Mouse (Mus musculus) lung, postnatal 10 days (tissue): ENCODE results near the gene Wdr66.
"Not testable (repeated sequence)": the region's sequence is repeated elsewhere in the genome, so short reads cannot be mapped to it uniquely, and the experiment has no call there.

Experiments
- DNase-seq: peaks from one replicate; pipeline ENCODE4 v3.0.0; 2021

Gene Wdr66

GRCm38 (mm10) chr5:123251834-123252233 is at the start of gene Wdr66:
Wdr66 (plus strand) TSS chr5:123252102.
- peak; percentile 95 for DNase-seq

DNA sequence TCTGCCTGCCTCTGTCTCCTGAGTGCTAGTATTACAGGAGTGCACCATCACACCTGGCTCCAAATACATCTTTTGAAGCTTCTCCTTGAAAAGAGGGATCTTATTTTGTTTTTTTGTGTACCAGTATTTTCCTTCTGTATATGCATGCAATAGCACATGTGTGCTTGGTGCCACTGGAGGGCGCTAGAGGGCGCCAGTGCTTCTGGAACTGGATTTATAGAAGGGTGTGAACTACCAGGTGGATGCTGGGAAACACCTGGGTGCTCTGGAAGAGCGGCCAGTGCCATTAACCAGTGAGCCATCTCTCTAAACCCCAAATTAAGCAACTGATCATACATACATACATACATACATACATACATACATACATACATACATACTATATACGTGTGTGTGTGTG is 49.1 kb upstream of the Wdr66 start:
- DNase-seq, result not testable (repeated sequence)

DNA sequence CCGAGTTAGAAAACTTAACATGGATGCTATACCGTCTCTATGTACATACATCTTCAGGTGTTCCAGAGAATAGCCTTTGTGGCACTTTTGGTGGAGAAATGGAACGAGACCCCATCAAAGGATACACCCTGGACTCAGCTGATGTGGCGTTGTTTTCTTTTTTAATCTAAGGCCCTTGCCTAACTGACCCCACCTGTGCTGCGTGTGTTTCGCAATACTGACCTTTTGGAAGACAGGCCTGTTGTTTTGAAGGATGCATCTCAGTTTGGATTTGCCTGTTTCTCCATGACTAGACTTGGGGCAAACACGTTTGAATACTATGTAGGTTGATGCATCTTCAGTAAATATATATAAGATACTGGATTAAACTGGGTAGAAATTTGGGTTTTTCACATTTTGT is 48.3 kb upstream of the Wdr66 start:
- DNase-seq, result not testable (repeated sequence)

GRCm38 (mm10) chr5:123222346-123223050 is 29.4 kb upstream of the Wdr66 start:
- not testable (repeated sequence) for DNase-seq

GRCm38 (mm10) chr5:123223051-123223410 is 28.9 kb upstream of the Wdr66 start:
- no peak for DNase-seq

DNA sequence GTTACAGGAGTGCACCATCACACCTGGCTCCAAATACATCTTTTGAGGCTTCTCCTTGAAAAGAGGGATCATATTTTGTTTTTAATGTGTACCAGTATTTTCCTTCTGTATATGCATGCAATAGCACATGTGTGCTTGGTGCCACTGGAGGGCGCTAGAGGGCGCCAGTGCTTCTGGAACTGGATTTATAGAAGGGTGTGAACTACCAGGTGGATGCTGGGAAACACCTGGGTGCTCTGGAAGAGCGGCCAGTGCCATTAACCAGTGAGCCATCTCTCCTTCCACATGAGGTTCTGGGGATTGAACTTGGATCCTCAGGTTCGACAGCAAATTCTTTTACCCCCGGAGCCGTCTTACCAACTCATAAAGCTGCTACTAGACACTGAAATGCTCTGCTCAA is 28.0 kb upstream of the Wdr66 start:
- DNase-seq, result not testable (repeated sequence)

DNA sequence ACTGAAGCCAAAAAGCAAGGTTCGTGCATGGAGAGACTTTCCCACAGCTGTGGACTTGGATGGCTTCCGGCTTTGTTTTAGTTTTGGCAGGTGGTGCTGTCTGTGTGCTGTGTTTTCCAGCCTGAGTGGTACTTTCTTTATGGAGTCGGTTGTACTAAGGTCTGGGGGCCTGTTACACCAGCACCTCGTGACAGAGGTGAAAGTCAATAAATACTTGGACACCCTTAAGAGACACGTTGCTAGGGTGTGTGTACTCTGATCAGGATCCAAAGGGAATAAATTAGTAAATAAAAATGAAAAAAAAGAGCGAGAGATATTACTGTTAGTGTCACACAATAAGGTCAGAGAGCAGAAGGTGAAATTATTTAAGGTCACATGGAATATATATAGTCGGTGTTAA is 25.1 kb upstream of the Wdr66 start:
- DNase-seq, result no peak

DNA sequence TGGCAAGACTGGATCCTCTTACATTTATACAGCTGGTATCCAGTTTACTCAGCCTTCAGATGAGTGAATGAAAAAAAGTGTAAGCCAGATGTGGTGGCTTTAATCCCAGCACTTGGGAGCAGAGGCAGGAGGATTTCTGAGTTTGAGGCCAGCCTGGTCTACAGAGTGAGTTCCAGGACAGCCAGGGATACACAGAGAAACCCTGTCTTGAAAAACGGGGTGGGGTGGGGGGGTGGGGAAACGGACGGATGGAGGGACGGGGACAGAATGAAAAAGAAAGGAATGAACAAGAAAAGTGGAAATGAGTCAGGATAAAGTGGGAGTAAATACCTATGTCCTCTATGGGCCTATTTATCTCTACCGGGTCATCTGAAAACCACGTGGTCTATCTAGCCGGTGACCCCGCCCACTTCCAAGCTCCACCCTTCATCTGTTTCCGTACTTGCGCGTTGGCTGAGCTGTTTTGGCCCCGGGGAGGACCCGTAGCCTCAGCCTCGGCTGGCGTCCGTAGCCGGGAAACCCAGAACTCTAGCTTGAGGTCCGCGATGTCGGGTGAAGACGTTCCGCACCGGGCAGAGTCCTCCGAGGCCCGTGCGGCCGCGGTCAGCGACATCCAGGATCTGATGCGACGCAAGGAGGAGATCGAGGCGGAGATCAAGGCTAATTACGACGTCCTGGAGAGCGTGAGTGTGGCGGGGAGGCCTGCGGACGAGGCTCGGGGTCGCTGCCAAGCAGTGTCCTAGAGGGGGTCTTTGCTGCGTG is 24.0 kb upstream of the Wdr66 start:
- DNase-seq, result peak; percentile 98

GRCm38 (mm10) chr5:123228524-123228922 is 23.4 kb upstream of the Wdr66 start:
- no peak for DNase-seq

DNA sequence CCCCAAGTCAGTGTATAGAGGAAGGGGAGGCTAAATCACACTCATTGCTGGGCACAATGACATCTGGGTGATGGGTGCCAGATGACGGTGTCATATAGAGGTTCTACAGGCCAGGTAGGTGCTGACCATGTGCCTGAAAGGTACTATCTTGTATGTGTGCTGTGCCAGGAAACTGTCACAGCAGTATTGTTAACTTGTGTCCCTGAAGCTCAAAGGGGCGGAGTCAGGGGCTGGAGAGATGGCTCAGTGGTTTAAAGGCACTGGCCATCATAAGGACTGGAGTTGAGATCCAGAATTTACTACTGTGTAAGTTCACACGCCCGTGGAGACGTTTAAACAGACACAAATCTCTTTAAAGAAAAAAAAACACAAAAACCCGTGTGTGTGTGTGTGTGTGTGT is 22.6 kb upstream of the Wdr66 start:
- DNase-seq, result no peak

DNA sequence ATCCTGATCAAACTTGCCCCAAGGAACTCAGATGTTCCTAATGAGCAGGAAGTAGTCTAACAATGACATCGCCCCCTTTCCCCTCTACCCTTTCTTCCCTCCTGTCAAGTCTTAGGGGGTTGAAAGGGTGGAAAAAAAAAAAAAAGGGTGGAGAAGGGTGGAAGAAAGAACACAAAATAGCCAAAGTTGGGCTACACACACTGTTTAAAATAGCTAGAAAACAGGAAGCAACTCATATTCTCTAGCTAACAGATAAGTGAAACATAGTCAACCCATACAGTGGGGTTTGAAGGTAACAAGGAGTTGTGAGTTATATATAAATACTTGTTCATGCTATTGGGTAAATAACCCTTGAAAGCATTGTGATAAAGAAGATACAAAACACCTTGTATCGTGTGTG is 19.7 kb upstream of the Wdr66 start:
- no peak for DNase-seq

DNA sequence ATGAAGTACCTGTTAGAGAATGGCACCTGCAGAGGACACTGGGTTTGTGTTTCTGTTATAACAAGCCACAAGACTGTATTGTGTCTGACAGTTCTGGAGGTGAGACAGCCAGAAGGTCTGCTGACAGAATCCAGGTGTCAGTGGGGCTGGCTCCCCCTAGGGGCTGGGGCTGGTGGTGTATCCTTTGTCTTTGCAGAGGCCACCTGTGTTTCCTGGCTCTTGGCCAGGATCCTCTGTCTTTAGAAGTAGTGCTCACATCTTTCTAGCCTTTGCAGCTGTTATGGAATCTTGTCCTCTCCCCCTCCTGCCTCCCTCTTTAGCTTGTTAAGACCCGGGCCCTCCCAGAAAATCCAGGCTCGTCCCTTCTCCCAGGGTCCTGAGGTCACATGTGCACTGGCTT is 16.2 kb upstream of the Wdr66 start:
- DNase-seq, result peak; percentile 58

DNA sequence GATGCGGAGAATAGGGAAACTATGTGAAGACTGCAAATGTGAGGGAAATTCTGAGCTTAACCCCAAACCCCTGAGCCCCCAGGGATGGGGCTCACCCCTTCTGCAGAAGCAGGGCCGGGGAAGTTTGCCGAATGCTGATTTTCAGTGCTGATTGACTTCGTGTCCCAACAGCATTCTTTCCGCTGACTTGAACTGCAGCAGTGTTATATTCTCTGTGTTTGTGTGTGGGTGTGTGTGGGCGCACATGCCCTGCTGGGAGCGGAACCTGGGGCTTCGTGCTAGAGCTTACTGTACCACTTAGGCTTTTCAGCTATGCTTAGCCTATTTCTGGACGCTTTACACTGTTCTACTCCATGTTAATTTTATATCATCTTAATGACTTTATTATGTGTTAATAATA is 15.5 kb upstream of the Wdr66 start:
- no peak for DNase-seq

GRCm38 (mm10) chr5:123239501-123239900 is 12.4 kb upstream of the Wdr66 start:
- peak; percentile 27 for DNase-seq

GRCm38 (mm10) chr5:123245518-123245917 is 6.4 kb upstream of the Wdr66 start:
- peak; percentile 66 for DNase-seq

DNA sequence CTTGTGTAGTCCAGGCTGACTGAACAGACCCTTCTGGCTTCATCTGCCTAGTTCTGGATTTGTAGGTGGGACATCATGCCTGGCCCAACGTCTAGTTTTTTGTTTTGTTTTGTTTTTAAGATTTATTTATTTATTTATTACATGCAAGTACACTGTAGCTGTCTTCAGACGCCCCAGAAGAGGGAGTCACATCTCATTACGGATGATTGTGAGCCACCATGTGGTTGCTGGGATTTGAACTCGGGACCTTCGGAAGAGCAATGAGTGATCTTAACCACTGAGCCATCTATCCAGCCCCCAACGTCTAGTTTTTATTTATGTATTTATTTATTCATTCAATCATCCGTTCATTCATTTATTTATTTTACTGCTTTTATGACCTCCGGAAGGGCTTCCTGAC is 512 bp upstream of the Wdr66 start:
- no peak for DNase-seq

GRCm38 (mm10) chr5:123256841-123257755 is 5.2 kb downstream of the Wdr66 start:
- DNase-seq, result peak; percentile 62

- DNase-seq, result peak; percentile 55
Observed at GRCm38 (mm10) chr5:123258990-123259389, 7.1 kb downstream of the Wdr66 start.

DNA sequence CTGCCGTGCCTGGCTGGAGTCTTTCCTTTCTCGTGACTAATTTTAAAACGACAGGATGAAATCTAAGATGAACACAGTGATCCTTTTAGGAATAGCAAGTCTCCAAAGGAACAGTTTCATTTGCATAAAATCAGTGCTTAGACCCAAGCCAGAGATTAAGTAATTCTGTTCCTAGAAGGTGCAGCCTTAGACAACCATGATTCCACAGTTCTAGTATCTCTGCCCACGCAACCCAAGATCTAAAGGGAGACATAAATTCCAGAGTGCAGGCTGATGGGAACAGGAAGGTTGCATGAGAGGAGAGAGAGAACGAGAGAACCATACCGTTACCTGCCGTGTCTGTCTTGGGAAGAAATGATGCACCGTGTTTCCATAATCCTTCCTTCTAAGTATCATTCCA is 8.8 kb downstream of the Wdr66 start:
- no peak for DNase-seq

- DNase-seq, result peak; percentile 21
Observed at GRCm38 (mm10) chr5:123266909-123267308, 15.0 kb downstream of the Wdr66 start.

DNA sequence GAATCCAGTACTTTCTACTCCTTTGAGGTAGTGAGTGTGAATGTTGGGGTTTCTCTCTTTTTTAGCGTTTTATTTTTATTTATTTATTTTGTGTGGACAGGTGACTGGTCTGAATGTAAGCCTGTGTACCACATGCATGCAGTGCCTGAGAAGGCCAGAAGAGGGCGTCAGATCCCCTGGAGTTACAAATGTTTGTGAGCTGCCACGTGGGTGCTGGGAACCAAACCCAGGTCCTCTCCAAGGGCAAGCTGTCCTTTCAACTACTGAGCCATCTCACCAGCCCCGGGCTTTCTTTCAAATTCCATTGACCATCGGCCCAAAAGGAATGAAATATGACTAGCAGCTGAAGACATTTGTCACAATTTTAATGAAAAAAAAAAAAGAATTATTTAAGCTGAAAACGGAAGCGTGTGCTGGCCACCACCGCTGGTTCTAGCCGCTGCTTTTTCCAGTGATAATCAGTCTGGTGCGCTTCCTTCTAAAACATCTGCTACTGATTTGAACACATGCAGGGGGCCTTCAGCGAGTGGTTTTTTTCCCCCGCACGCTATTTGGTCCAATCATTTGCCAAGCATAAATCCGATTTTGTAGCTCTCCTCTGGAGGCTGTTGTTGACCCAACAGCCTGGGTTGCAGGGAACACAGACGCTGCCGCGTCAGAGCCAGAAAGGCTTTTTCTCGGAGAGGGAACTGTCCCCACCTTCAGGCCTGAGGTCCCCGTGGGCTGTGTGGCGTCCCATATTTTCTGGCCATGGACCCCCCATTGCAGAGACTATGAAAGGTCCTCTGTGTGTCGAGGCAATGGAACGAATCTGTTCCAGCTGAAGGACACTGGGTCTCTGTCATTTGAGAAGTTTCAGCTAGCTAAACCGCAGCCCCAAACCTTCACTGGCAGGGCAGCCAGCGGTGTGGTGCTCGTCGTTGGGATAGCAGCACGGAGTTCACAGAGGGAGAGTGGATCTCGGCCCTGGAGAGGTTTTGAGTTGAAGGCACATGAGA is 16.9 kb downstream of the Wdr66 start:
- DNase-seq, result no peak

DNA sequence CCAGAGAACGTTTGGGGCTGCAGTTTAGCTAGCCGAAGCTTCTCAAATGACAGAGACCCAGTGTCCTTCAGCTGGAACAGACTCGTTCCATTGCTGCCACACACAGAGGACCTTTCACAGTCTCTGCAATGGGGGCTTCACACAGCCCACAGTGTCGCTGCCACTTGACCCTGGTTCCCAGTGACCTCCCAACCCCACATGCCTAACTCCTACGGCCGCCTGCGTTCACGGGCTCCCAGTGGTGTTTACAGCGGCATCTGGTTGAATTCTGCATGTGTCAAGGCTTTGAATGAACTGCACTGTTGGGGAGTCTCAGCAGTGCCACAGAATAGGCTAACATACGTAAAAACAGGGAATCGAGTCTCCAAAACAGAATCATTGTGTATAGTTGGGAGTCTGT is 19.0 kb downstream of the Wdr66 start:
- no peak for DNase-seq
